Mouse (Mus musculus) cerebral cortex, adult 2 months (tissue): ENCODE results near the gene Sephs1.

Experiments
- WGBS: fragments of 180-500 bp; shearing (Covaris S2); methylation state at CpG from one replicate; pipeline ENCODE4 v1.1.7; 2018; 5-methylcytosine and 5-hydroxymethylcytosine counted together

Gene Sephs1

GRCm38 (mm10) chr2:4907916-4908315 is 26.6 kb downstream of the Sephs1 start:
- 93% methylated on average over 7 of the region's 7 CpGs for WGBS

DNA sequence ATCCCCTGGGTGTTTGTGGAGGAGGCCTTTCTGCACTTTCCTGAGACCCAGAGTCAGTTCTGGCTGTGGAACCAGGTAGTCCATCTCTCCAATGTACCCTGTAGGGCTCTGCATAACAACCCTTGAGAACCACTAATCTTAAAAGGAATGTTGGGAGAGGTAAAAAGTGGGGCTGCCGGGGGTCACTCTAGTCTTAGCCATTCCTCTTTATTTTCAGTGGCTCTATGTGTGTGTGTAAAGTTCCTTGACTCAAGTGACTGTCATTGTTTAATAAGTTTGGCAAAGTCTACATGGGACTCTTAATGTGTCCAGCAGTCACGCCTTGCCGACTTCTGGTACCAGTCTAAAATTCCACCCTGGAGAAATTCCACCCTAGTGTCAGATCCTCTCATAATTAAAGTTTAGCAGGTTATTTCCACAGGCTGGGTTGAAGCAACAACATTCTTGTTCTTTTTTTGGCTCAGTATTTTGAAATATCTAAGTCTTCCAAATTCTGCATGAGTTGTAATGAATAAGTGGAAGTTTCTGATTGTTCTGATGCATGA is 27.5 kb downstream of the Sephs1 start:
- WGBS: 95% methylated on average over 3 of the region's 3 CpGs

DNA sequence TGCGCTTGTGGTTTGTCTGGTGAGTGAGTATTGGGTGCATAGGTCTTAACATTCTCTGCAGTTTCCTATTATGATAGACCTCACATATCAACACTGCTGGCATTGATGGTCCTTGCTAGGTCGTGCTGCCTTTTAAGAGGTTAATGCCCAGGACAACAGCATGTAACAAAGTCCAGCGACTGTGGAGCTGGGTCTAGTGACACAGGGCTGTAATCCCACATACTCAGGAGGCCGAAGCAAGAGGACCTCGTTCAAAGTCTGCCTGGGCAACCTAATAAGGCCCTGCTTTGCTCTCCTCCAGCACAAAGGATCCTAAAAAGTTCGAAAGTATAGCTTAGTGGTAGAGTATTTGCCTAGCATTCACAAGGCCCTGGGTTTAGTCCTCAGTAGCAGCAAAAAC is 28.5 kb downstream of the Sephs1 start:
- 87% methylated on average over 6 of the region's 6 CpGs for WGBS

DNA sequence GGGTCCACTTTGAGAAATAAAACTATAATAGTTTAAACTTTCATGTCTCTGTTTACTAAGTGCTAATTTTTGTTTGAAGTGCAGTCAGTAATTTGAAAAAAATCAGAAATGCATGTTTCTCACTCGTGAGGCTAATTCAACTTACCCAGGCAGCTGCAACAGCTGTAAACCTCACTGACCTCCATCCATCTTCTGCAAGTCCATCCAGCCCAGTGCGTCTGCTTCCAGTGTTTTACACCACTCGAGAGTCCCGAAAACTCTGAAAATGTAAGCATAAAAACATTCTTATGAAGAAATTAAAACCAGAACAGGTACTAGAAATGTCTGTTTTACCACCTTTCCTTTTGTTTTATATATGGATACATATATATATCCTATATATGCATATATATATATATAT is 29.2 kb downstream of the Sephs1 start:
- WGBS: 89% methylated on average over 4 of the region's 4 CpGs

DNA sequence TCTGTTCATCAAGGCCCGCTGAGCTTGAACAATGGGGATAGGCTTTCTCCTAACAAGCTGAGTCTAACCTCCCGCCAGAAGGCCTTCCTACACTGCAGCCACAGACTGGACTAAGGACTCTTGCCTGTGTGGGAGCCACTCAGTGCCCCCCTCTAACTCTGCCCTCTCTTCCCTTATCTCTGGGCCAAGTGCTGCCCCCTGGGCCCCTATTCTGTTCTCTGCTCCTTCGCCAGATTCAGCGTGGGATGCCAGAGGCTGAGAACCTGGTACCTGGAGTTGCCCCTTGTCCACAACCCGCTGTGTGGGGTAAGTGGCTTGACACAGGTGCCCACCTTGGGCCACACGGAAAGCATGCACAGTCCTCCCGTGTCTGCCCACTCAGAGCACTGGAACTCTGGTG is 32.6 kb downstream of the Sephs1 start:
- 80% methylated on average over 7 of the region's 7 CpGs for WGBS

GRCm38 (mm10) chr2:4916037-4916436 is 34.7 kb downstream of the Sephs1 start:
- 84% methylated on average over 6 of the region's 6 CpGs for WGBS

DNA sequence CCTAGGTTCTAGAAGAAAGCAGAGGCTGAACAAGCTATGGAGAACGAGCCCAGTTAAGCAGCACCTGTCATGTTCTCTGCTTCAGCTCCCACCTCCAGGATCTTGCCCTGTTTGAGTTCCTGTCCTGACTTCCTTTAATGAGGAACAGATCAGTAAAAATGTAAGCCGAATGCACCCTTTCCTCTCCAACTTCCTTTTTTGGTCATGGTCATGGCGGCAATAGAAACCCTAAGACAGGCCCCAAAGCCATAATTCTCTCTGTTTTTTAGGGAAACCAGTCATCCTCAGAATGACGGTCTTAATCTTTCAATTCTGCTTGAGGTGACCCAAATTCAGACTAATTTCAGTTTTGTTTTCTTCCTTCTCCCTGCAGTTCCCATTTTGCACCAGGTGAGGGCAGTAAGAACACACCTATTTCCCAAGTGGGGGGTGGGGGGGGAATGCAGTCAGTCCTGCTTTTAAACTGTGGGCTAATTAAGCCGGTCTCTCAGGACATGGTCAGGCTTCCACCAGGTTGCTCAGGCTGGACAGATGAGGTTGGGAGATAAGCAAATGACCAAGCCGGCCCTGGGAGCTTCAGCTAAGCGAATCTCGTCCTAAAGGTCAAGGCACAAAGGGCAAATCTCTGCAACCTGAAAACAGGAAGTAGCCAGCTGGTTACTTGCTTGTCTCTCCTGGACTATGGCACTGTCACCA is 36.1 kb downstream of the Sephs1 start:
- WGBS: 17% methylated on average over 8 of the region's 8 CpGs

GRCm38 (mm10) chr2:4918860-4919739 is 37.7 kb downstream of the Sephs1 start, which contains the start of gene Phyh:
TSS of gene Phyh (plus strand) at chr2:4919019.
- 11% methylated on average over 35 of the region's 35 CpGs for WGBS

- WGBS: 87% methylated on average over 5 of the region's 5 CpGs
These were observed 39.7 kb downstream of the Sephs1 start for GRCm38 (mm10) chr2:4921019-4921418.

GRCm38 (mm10) chr2:4922476-4923164 is 41.3 kb downstream of the Sephs1 start:
- WGBS: 79% methylated on average over 7 of the region's 7 CpGs

GRCm38 (mm10) chr2:4927391-4927790 is 46.0 kb downstream of the Sephs1 start:
- WGBS: 83% methylated on average over 3 of the region's 3 CpGs

- 81% methylated on average over 2 of the region's 2 CpGs for WGBS
These were observed 47.9 kb downstream of the Sephs1 start for GRCm38 (mm10) chr2:4929230-4929629.

GRCm38 (mm10) chr2:4934516-4934915 is 53.2 kb downstream of the Sephs1 start:
- 90% methylated on average over 9 of the region's 9 CpGs for WGBS

DNA sequence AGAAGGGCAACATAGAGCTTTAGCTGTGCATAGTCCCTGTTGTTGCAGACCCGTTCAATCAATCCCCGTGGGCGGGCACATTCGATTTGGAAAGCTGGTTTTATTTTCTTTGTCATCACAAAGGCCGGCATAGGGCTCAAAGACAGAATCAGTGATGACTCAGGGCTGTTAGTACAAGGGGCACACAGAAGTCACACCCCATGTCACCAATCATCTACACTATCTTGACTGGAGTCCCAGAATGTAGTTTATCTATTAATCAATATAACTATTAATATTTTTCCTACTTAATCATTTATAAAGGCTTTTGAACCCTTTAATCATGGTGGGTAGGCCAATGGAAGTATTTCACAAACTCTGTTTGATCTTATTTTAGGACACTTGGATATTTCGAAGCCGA is 56.6 kb downstream of the Sephs1 start:
- 91% methylated on average over 7 of the region's 7 CpGs for WGBS

GRCm38 (mm10) chr2:4940861-4941260 is 59.5 kb downstream of the Sephs1 start:
- 91% methylated on average over 11 of the region's 11 CpGs for WGBS

GRCm38 (mm10) chr2:4949691-4950090 is 68.3 kb downstream of the Sephs1 start:
- WGBS: 83% methylated on average over 8 of the region's 8 CpGs

DNA sequence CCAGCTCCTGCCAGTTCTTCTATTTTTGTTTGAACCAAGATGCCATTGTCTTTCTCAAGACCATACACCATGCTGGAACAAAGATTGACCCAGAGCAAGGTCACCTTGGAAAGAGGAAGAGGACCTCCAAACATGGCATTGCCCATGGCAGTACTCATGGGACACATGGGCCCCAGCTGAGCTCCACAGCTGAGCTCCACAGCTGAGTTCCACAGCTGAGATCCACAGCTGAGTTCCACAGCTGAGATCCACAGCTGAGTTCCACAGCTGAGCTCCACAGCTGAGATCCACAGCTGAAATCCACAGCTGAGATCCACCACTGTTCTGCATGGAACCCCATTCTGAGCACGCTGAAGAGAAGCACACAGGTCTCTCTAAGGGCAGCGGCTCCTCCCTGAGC is 69.6 kb downstream of the Sephs1 start:
- 98% methylated on average over 2 of the region's 2 CpGs for WGBS

- WGBS: 77% methylated on average over 6 of the region's 6 CpGs
These were observed 72.9 kb downstream of the Sephs1 start for GRCm38 (mm10) chr2:4954216-4954760.

GRCm38 (mm10) chr2:4958039-4958438 is 76.7 kb downstream of the Sephs1 start:
- 75% methylated on average over 12 of the region's 12 CpGs for WGBS
